Mouse (Mus musculus) ovary, postnatal 14 days (tissue): ENCODE data around the gene Wdr95.
A peak's percentile ranks its signal among the peaks of the same experiment; 100 is the strongest.

ENCODE experiments used
- DNase-seq: peaks from one replicate; pipeline ENCODE4 v3.0.0; 2022; ENCODE audit warnings: low spot score

The Wdr95 gene

DNA sequence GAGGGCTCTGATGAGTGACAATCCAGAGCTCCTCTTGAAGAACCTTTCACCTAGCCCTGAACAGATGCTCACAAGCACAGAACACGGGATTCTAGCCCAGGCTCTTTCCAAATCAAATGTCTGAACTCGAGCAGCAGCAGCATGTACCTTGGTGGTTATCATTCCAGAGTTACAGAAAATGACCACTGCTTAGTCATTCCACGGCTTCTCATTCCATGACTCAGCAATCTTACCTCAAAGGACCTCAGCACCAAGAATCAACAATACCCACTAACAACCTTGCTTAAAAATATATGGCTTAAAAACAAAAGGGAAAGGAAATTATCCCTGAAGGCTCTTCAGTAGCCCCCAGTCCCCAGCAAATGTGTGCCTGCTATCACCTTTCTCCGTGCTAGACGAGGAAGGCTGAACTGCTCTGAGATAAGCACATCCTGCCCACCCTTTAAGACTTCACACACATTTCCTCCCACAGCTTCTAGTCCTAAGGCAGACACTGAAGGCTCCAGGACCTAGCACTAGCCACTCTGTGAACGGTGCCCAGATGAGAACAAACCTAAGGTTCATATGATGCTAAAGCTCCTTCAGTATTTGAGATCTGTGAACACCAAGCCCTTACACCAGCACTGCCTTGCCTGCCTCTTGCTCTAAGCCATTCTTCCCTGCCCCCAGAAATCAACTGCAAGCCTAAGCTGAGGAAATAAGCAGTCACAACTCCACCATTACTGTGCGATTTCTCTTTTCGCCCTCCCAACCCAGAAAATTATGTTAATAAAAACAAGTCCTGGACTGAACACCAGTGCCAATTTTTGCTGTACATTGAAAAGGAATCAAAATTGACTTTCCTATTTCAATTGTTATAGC is 95.6 kb downstream of the Wdr95 start:
- DNase-seq, result no peak

DNA sequence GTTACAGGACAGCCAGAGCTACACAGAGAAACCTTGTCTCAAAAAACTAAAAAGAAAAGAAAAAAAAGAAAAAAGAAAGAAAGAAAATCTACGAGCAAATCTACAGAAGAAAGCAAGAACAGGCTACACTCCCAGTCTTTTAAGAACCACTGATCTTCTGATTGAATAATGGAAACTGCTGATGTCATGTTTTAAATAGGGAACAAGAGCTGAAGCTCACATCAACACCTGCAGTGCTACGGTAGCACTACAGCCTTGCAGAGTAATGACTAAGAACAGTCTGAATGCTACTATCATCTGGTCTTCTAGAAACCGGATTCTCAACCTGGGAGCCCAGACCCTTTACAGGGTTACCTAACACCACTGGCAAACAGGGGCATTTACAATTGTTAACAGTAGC is 97.1 kb downstream of the Wdr95 start:
- no peak for DNase-seq

DNA sequence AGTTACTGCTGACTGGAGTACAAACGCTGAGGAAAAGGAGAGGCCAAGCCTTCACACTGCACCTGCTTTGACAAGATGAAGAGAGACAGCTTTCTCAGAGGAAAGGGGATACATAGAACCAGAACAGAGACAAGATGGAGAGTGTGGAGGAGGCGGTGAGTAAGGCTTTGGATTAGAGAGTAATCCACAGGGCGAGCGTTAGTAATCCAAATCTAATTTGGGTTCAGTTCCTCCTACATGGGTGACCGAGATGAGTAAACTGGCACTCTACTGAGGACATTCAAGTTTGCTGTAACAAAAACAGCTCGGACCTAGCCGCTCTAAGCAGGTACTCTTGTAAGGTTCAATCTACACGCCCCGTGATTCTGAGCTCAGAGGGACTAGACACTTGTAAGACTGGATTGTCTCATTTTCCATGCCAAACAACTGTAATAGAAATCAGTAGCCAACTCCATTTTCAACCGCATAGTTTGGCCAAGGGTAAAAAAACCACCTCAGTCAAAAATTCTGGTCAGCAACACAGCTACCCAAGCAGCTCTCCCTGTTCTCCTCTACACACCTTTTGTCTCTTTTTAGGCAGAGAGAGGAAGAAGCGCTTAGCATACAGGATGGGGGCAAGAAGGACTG is 106.0 kb downstream of the Wdr95 start:
- no peak for DNase-seq

- no peak for DNase-seq
Measured at GRCm38 (mm10) chr5:149635556-149635955, 107.1 kb downstream of the Wdr95 start.

GRCm38 (mm10) chr5:149636075-149636920 is 107.8 kb downstream of the Wdr95 start, which contains the start of gene Hsph1:
Gene Hsph1, minus strand, starts transcription at chr5:149636376.
- DNase-seq, result peak; percentile 94

DNA sequence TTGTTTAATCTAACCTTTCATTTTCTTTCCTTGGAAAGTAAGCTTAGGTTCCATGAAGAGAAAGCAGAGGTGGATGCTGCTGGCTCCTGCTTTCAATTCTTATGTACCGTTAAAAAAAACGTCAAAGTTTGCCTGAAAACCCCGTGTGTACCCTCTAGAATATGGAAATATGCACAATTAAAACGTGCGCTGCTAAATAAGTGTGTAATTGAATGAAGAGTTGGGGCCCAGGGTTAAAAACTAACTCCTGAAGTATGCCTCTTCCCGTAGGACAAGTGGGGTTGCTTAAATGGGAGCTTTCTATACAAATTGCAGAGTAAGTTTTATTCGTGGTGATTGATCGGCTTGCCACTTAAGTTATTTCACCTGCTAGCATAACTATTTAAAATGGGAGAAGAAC is 108.8 kb downstream of the Wdr95 start:
- no peak for DNase-seq

- DNase-seq, result no peak
Measured at GRCm38 (mm10) chr5:149641277-149641892, 112.9 kb downstream of the Wdr95 start.

DNA sequence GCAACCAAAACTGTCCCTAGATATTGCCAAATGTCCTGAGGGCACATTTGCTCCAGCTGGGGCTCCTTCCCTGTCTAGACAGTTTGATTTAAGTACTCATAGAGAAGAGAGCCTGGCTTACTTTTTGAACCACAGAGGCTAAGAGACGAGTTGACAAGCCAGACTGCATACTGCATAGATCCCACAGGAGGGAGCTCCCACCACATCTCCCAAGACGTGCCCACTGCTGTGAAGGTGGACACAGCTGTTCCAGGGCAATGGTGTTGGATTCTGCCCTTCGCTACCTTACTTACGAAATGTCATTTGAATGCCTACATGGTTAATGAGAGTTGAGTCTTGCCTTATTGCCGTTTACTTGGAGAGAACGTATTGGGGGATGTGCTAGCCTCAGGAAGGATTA is 113.9 kb downstream of the Wdr95 start:
- DNase-seq, result no peak

DNA sequence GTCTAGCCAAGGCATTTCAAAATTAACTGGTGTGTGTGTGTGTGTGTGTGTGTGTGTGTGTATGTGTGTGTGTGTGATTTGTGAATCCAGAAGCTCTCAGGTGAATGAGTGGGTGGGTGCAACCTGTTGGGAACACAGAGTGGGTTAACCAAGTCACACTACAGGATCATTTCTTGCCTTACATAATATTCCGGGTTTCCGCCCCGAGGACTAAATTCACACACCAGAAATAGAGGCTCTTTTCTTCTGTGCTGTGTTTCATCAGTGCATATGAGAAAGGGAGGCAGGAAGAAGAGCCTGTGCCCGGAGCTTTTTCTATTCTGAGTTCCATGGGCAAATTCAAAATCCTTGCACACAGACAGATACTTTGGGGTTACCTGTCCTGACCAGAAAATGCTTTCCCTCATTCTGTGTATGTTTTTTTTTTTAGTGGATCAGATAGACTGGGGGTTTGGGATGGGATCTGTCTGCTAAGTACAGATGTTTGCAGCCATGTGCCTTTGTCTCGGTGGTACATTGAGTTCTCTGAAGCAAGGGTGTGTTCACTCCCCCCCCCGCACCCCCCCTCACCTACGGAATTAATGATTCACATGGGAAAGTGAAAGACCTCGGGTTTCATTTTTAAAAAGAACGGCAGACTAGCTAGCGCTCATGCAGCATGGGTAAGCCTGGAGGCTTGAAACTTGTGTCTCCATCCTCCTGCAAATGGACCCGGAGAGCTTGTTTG is 114.5 kb downstream of the Wdr95 start:
- no peak for DNase-seq

DNA sequence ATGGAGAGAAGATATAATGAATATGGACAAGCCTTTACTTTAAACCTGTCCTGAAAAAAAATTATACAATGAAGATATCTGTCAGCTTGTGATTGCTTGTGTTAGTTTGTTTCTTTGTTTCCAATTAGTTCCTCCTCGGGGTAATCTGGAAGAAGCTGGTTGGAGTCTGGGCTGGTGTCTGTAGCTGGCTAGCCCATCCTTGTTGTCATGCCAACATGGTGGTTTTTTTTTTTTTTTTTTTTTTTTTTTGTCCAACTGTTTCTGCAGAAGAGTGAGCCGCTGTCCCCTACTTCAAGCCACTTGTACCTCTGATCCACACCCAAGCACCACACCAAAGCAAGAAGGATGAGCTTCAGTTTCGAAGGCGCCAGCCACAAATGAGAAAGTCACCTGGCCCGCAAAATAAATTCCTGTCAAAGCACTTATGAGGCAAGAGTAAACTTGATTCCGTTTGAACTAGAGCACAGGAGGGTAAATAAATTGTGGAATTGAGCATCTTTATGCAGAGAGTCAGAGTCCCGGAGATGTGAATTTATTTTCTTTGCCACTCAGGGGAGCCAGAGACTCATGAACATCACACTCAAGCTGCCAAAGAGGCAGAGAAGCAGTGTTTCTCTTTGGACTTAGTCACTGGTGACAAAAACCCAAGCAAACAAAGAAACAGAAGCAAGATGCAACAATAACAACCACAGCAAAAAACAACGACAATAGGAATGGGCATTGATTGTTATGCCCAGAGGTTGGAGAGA is 119.1 kb downstream of the Wdr95 start:
- no peak for DNase-seq

GRCm38 (mm10) chr5:149648196-149648595 is 119.7 kb downstream of the Wdr95 start:
- no peak for DNase-seq

DNA sequence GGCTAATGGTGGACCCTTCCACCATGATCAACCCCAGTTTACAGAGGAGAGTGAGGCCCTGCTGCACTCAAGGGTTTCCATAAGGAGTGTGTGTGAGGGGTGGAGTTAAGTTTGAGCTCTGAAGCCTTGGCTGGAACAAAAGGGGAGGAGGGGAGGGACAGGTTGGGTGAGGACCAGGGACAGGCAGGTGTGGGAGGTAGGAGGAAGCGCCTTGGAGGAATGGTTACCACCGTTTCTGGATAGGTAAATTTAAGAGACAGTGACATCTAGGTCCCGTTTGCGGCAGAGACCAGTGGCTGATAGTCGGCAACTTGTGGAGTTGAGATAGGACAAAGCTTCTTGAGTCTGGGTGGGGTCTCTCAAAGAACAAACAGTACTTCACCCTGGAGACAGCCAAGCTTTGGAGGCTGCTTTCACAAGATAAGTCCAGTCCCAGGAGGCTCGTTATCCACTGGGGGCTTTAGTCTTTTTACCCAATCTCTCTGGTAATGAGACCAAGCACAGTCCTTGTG is 120.5 kb downstream of the Wdr95 start:
- no peak for DNase-seq

DNA sequence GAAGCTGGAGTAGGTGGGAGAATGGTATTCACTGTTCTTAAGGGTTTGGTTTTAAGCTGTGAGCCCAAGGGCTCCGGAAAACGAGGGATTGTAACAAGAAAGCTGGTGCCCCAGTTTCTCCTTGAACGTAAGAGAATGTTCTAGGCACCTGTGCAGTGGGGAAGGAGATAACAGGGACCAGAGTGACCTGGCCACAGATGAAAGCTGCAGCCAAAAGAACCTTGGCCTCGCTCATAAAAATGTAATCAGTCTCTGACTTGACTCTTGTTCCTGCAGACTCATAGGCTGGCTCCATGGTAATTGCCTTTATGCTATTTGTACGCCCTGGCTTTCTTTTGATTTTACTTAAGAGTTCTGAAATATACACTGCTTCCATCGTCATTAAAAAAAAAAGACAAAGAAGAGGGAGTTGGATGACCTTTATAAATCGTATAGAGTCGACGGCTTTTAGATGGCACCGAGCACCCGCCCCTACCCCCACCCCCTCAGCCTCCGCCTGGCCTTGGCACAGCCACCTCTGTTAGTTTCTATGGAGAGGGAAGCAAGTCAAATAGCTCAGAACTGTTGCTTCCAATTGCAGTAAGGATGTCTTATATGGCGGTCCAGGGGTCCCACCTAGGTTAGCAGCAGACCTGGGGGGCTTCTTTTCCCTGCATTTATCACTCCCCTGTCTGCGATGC is 121.2 kb downstream of the Wdr95 start:
- DNase-seq, result no peak

DNA sequence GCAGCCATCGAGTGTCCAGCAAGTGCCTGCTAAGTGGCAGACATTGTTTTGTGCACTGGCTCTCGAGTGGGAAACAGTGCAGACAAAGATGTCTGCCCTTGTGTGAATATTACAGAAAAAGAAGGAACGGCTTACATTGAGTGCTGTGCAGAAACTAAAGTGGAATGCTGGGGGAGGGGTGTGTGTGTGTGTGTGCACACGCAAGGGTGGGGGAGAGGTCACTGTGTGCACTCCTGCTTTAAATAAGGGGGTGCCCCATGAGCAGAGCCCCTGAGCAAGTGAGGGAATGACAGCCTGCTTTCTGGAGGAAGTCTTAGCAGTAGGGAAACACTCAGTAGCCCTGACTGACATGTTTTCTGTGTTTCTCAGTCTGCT is 121.7 kb downstream of the Wdr95 start:
- DNase-seq, result no peak

DNA sequence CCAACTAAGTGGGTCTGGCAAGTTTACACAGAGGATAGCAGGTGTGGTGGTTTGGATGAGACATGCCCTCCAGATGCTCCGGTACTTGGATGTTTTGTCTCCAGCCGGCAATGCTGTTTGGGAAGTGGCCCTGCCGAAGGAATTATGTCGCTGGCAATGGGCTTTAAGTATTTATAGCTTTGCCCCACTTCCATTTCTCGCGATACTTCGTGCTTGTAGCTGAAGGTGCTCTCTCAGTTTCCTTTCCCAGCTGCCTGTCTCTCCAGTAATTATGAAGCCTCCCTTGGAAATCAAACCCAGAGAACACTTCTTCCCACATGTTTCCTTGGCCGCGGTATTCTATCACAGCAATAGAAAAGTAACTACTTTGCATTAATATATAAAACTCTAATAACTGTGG is 127.2 kb downstream of the Wdr95 start:
- no peak for DNase-seq

DNA sequence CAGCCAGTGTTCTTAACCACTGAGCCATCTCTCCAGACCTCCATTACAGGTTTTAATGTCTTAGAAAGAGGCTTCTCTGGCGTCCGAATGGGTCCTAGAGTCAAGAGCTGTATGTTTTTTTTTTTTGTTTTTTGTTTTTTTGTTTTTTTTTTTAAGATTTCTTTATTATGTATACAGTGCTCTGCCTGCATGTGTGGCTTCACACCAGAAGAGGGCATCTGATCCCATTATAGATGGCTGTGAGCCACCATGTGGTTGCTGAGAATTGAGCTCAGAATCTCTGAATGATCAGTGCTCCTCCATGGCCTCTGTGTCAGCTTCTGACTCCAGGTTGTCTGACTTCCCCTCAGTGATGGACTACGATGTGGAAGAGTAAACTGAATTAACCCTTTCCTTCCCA is 129.5 kb downstream of the Wdr95 start:
- no peak for DNase-seq

- no peak for DNase-seq
Measured at GRCm38 (mm10) chr5:149658741-149659413, 130.4 kb downstream of the Wdr95 start.

GRCm38 (mm10) chr5:149659414-149659780 is 130.9 kb downstream of the Wdr95 start:
- DNase-seq, result no peak

GRCm38 (mm10) chr5:149661428-149661827 is 132.9 kb downstream of the Wdr95 start:
- no peak for DNase-seq
